ENCODE assay signal across 33 mouse cellular contexts in the genomic region with DNA sequence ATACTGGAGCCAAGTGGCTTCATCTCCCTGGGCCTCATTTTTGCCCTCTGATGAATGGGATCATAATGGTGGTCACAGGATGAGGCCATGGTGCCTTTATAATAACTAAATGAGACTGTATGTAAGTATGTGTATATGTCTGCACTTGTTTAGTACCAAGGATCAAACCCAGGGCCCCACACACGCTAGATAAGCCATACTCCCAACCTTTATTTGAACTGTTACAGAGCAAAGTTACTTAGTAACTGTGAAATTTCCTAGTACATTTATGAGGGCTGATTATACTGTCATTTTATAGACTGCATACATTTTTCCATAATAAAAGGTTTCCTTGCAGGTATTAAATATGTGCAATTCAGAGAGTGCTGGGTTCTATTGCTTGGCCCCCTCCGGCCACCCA. TPM values are rescaled to one million over a fixed set of nuclear protein-coding genes. Genes with fewer than 3 reads are reported as not detected.
"Had no signal": no experiment of that assay in that cellular context is flagged by ENCODE, and none has a peak within 500 bp of the region (broad histone marks: within the 10 kb centered on the region; RNA-seq: fewer than 3 reads in every experiment).

No protein-coding gene starts in this region.

- H3K27ac ChIP-seq: heart, adult 2 months; heart, embryonic 10.5 days; heart, embryonic 13.5 days; heart, embryonic 15.5 days; hindbrain, embryonic 10.5 days; hindbrain, embryonic 12.5 days; hindbrain, embryonic 13.5 days; hindbrain, embryonic 14.5 days; hindbrain, embryonic 15.5 days; hindbrain, postnatal 0 days; kidney, embryonic 15.5 days; kidney, postnatal 0 days; layer of hippocampus, adult 2 months had no signal

- ATAC-seq: hindbrain, embryonic 16.5 days; hindbrain, postnatal 0 days; inflammation-experienced regulatory T-cells, adult 6 months had no signal

- H3K9ac ChIP-seq: heart, embryonic 12.5 days; heart, embryonic 13.5 days; heart, embryonic 15.5 days; hindbrain, embryonic 12.5 days; hindbrain, embryonic 13.5 days; hindbrain, embryonic 14.5 days; hindbrain, embryonic 15.5 days; kidney, embryonic 15.5 days had no signal

- DNase-seq: heart, adult 2 months; heart, postnatal 10 days; heart, postnatal 14 days; heart, postnatal 36 days; heart, postnatal 4 days; kidney, adult 11 months; kidney, adult 18-20 months; kidney, adult 2 months; kidney, adult 8-10 months; kidney, adult 9 months; kidney, postnatal 10 days; kidney, postnatal 14 days; kidney, postnatal 25 days; kidney, postnatal 36 days; kidney, postnatal 4 days; layer of hippocampus, postnatal 36 days had no signal

- H3K4me1 ChIP-seq: heart, embryonic 10.5 days; heart, embryonic 12.5 days; heart, embryonic 13.5 days; heart, embryonic 15.5 days; hindbrain, embryonic 10.5 days; hindbrain, embryonic 12.5 days; hindbrain, embryonic 13.5 days; hindbrain, embryonic 15.5 days; kidney, embryonic 15.5 days had no signal

- H3K9me3 ChIP-seq: heart, embryonic 10.5 days; heart, embryonic 12.5 days; heart, embryonic 15.5 days; hindbrain, embryonic 10.5 days; hindbrain, embryonic 12.5 days; hindbrain, embryonic 13.5 days; hindbrain, embryonic 15.5 days; kidney, embryonic 15.5 days had no signal

- H3K36me3 ChIP-seq: heart, embryonic 10.5 days; heart, embryonic 12.5 days; heart, embryonic 13.5 days; heart, embryonic 15.5 days; hindbrain, embryonic 10.5 days; hindbrain, embryonic 12.5 days; hindbrain, embryonic 13.5 days; hindbrain, embryonic 15.5 days; kidney, embryonic 15.5 days had no signal

- H3K4me2 ChIP-seq: heart, embryonic 11.5 days; heart, embryonic 12.5 days; heart, embryonic 13.5 days; heart, embryonic 15.5 days; hindbrain, embryonic 12.5 days; hindbrain, embryonic 13.5 days; hindbrain, embryonic 14.5 days; hindbrain, embryonic 15.5 days; kidney, embryonic 15.5 days had no signal

- H3K4me3 ChIP-seq: heart, adult 2 months; heart, embryonic 10.5 days; heart, embryonic 12.5 days; heart, embryonic 13.5 days; heart, embryonic 15.5 days; hindbrain, embryonic 10.5 days; hindbrain, embryonic 12.5 days; hindbrain, embryonic 13.5 days; hindbrain, embryonic 15.5 days; kidney, embryonic 15.5 days; layer of hippocampus, adult 2 months had no signal

- H3K27me3 ChIP-seq: heart, embryonic 12.5 days; heart, embryonic 13.5 days; heart, embryonic 15.5 days; hindbrain, embryonic 12.5 days; hindbrain, embryonic 13.5 days; hindbrain, embryonic 15.5 days had no signal

RNA-seq across cellular contexts. Expression of a gene that starts 49.5 kb away (rescaled TPM):
- total RNA-seq: hematopoietic stem cell, adult 5-6 weeks had no signal
- polyA plus RNA-seq: inflammation-experienced regulatory T-cells, adult 6 months had no signal
